Mouse (Mus musculus): Measurements from ENCODE around the gene Anxa3. TPM values are rescaled to one million over a fixed set of nuclear protein-coding genes. Genes with fewer than 3 reads are reported as not detected.

The Anxa3 gene
- 26.5 and 28.9 TPM in 2 replicates for polyA plus RNA-seq (2016; fragmentation: Nextera tagmentation; extraction: Ambion mirVana)

DNA sequence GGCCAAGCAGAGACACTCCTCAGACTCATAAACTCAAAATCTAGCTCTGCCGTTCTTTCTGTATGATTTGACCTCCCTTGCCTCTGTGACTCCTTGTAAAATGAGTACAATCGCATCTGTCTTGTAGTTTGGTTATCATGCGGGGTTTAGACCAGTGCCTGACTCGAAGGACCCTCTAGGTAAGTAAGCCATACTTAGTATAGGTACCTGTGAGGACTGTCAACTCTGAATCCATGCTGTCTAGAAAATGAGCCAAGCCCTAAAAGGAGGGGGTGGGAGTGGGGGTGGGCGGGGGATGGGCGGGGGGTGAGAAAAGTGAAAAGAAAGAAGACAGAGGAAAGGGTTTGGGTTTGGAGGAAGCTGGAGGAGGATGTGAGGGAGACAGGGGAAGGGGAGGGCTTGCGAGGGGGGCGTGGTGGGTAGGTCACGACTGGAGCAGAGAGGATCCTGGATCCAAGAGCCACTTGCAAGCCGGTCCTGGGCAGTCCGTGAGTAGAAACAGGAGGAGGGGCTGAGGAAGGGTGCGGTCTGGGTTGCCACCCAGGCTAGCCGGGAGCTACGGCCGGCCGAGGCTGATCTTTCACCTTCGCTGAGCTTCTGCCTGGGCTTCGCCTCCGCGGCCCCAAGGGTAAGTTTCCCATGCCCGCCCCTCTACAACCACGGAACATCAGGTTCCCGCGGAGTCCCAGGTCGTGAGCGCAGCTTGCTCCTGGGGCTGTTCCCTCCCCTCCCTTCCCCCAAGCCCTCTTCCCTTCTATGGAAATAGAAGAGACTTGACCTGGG, at the start of gene Anxa3:
Gene Anxa3, plus strand, starts transcription at position 404 of the 783 bp plus-strand sequence.
- Histone ChIP-seq H3K4me1 (peaks cover 17% of the 10 kb centered on the region), H3K27ac (replicated peaks) (peak within 1 kb of the TSS; percentile 78), H3K36me3 (replicated peaks) (no peaks in the 10 kb centered on the region), H3K27me3 (replicated peaks; ENCODE audit: low read depth, poor library complexity, severe bottlenecking) (peaks cover 25% of the 10 kb centered on the region), H3K4me3 (peak within 1 kb of the TSS; percentile 62), H3K9me3 (no peaks in the 10 kb centered on the region)
- WGBS: 10% methylated on average over 26 of the region's 26 CpGs
- peak; percentile 58 for DNase-seq (ENCODE audit: low spot score)

GRCm38 (mm10) chr5:96747195-96747984, 45.7 kb upstream of the Anxa3 start:
- H3K4me1 ChIP-seq: no peaks in the 10 kb centered on the region
- no peaks in the 10 kb centered on the region for H3K9me3 ChIP-seq
- no peak for DNase-seq (ENCODE audit: low spot score)
- H3K36me3 ChIP-seq (replicated peaks): peaks cover 8% of the 10 kb centered on the region; the same call in 1 of the 2 replicates
- H3K27ac ChIP-seq (replicated peaks): no peak overlapping the region
- H3K4me3 ChIP-seq: no peak overlapping the region
- H3K27me3 ChIP-seq (replicated peaks; ENCODE audit: low read depth, poor library complexity, severe bottlenecking): no peaks in the 10 kb centered on the region
- WGBS: 87% methylated on average over 8 of the region's 8 CpGs

DNA sequence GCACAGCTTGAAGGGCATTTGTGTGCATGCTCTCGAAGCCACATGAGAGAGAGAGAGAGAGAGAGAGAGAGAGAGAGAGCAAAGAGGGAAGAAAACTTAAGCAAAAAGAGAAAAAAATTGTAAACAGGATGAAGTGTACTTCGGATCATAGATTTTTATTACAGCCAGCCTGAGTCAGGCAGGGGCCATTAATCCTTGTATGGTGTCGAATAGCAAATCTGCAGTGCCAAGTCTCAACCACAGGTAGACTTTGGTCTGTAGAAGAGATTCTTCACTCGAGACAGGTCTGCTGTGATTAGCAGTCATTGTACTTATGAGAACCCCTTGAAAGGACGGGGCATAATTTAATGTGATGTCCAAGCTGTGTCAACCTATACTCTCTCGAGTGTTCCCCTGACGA, 35.5 kb upstream of the Anxa3 start:
- Histone ChIP-seq H3K27me3 (replicated peaks; ENCODE audit: low read depth, poor library complexity, severe bottlenecking) (no peaks in the 10 kb centered on the region), H3K4me1 (no peaks in the 10 kb centered on the region), H3K9me3 (no peaks in the 10 kb centered on the region), H3K4me3 (no peak overlapping the region), H3K27ac (replicated peaks) (no peak overlapping the region), H3K36me3 (replicated peaks) (peaks cover 7% of the 10 kb centered on the region; the same call in 1 of the 2 replicates)
- WGBS: 89% methylated on average over 7 of the region's 7 CpGs
- no peak for DNase-seq (ENCODE audit: low spot score)

DNA sequence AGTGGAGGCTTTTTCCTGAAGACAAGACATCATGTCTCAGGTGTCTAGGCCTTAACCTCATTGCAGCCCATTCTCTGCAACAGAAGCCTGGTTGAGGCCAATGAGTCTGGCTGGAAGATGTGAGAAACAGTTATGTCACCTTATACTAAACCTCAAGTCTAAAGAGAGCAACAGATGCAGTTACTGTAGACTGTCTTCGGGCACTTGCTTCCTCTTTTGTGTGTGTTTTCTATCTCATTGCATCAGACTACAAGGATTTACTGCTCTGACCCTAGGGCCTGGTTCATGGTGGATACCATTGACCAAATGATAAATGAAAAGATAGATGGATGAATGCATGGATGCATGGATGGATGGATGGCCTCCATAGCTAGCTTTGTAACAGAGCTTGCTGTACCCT, 31.1 kb upstream of the Anxa3 start:
- WGBS: 86% methylated on average over 1 of the region's 1 CpGs
- no peak for DNase-seq (ENCODE audit: low spot score)

DNA sequence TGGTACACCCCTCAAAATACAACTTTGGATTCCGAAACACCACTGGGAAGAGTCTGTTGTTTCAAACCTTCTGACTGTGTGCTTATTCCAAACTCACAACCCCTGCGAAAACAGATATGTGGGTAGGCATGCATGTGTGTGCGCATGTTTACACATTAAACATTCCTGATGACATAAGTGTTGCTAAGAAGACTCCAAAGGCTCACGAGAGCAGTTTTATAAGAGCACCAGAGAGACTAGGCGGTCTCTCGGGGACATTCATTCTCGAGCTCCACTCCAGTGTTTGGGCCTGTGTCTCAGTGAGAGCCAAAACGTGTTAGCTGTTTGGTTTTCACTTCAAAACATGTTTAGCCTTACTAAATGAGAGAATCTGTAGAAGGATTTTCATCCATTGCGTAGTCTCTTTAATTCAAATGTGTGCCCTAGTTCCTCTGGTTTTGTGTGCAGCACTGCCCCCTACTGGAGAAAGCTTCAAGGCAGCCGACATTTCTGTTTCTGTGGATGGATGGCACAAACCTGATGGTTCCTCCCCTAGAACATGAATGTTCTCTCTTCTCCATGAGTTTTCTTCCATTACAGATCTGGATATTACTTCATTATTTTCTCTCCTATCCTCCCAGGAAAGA, 24.2 kb upstream of the Anxa3 start:
- whole genome bisulfite sequencing: 70% methylated on average over 10 of the region's 10 CpGs
- DNase-seq (ENCODE audit: low spot score): peak; percentile 74
- Histone ChIP-seq H3K36me3 (replicated peaks) (no peaks in the 10 kb centered on the region; the same call in 1 of the 2 replicates), H3K4me1 (peaks cover 8% of the 10 kb centered on the region), H3K4me3 (no peak overlapping the region), H3K27me3 (replicated peaks; ENCODE audit: low read depth, poor library complexity, severe bottlenecking) (no peaks in the 10 kb centered on the region), H3K27ac (replicated peaks) (no peak overlapping the region), H3K9me3 (no peaks in the 10 kb centered on the region)

More for the DNA sequence above, 31.1 kb upstream of the Anxa3 start:
- no peaks in the 10 kb centered on the region for H3K27me3 ChIP-seq (replicated peaks; ENCODE audit: low read depth, poor library complexity, severe bottlenecking)
- H3K4me1 ChIP-seq: peaks cover 9% of the 10 kb centered on the region
- H3K36me3 ChIP-seq (replicated peaks): peaks cover 7% of the 10 kb centered on the region; the same call in 1 of the 2 replicates
- H3K27ac ChIP-seq (replicated peaks): no peak overlapping the region
- H3K9me3 ChIP-seq: no peaks in the 10 kb centered on the region
- H3K4me3 ChIP-seq: no peak overlapping the region

- no peak overlapping the region for H3K27ac ChIP-seq (replicated peaks)
- H3K9me3 ChIP-seq: no peaks in the 10 kb centered on the region
- H3K4me3 ChIP-seq: no peak overlapping the region
- no peaks in the 10 kb centered on the region for H3K4me1 ChIP-seq
- WGBS: 85% methylated on average over 14 of the region's 14 CpGs
- H3K27me3 ChIP-seq (replicated peaks; ENCODE audit: low read depth, poor library complexity, severe bottlenecking): no peaks in the 10 kb centered on the region
- DNase-seq (ENCODE audit: low spot score): no peak
- H3K36me3 ChIP-seq (replicated peaks): no peaks in the 10 kb centered on the region
Observed at GRCm38 (mm10) chr5:96783506-96784288, 9.4 kb upstream of the Anxa3 start.

GRCm38 (mm10) chr5:96785096-96785495, 8.0 kb upstream of the Anxa3 start:
- no peak overlapping the region for H3K27ac ChIP-seq (replicated peaks)
- H3K4me3 ChIP-seq: no peak overlapping the region
- H3K36me3 ChIP-seq (replicated peaks): no peaks in the 10 kb centered on the region
- no peak for DNase-seq (ENCODE audit: low spot score)
- WGBS: 93% methylated on average over 5 of the region's 5 CpGs
- no peaks in the 10 kb centered on the region for H3K4me1 ChIP-seq
- H3K27me3 ChIP-seq (replicated peaks; ENCODE audit: low read depth, poor library complexity, severe bottlenecking): no peaks in the 10 kb centered on the region
- H3K9me3 ChIP-seq: no peaks in the 10 kb centered on the region

DNA sequence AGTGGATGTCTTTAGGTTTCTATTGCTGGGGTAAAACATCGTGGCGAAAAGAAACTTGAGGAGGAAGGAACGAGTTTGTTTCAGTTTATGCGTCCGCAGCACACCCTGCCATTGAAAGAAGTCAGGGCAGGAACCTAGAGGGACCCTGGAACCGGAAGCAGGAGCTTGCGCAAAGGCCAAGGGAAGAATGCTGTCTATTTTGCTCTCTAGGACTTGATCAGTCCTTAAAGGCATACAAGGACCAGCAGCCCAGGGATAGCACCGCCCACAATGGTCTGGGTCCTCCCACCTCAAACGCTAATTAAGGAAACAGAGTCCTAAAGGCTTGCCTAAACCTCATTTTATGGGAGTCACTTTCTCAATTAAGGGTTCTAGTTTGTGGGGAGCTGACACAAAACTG, 717 bp upstream of the Anxa3 start:
- Histone ChIP-seq H3K36me3 (replicated peaks) (no peaks in the 10 kb centered on the region), H3K27ac (replicated peaks) (no peak overlapping the region), H3K27me3 (replicated peaks; ENCODE audit: low read depth, poor library complexity, severe bottlenecking) (peaks cover 25% of the 10 kb centered on the region), H3K4me3 (no peak overlapping the region), H3K4me1 (peaks cover 17% of the 10 kb centered on the region), H3K9me3 (no peaks in the 10 kb centered on the region)
- DNase-seq (ENCODE audit: low spot score): no peak
- 63% methylated on average over 9 of the region's 9 CpGs for WGBS

DNA sequence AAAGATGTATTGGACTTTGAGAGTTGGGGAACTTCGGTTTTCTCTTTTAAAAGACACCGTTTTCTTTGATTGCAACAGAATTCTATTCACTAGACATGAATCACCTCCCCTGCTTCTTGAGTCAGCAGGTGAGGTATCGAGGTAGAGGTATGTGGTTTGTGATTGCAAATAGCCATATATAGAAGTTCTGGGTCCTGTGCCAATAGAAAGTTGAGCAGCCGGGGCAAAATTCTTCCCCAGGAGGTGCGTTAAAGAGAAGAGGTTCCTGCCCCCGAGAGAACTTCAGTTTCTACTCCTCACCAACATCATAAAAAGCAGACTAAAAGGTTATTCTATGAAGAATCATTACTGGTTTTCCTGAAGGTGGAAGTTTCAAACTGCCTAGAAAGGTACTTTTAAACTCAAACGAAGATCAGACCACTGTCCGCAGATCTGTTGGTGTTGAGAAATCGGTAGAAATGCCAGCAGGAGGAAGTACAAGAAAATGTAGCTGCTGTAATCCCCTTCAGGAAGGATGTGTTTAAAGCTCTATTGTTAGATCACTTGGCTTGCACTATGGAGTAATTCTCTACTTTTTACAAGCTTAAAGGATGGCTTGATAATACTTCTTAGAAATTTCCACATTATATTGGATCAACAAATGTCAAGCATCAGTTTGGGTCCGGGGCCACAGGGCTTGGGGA, 955 bp downstream of the Anxa3 start:
- WGBS: 58% methylated on average over 10 of the region's 10 CpGs
- Histone ChIP-seq H3K27ac (replicated peaks) (no peak overlapping the region), H3K9me3 (no peaks in the 10 kb centered on the region), H3K4me1 (peaks cover 17% of the 10 kb centered on the region), H3K27me3 (replicated peaks; ENCODE audit: low read depth, poor library complexity, severe bottlenecking) (peaks cover 25% of the 10 kb centered on the region), H3K4me3 (peak overlapping the region; percentile 62), H3K36me3 (replicated peaks) (no peaks in the 10 kb centered on the region)
- DNase-seq (ENCODE audit: low spot score): no peak

DNA sequence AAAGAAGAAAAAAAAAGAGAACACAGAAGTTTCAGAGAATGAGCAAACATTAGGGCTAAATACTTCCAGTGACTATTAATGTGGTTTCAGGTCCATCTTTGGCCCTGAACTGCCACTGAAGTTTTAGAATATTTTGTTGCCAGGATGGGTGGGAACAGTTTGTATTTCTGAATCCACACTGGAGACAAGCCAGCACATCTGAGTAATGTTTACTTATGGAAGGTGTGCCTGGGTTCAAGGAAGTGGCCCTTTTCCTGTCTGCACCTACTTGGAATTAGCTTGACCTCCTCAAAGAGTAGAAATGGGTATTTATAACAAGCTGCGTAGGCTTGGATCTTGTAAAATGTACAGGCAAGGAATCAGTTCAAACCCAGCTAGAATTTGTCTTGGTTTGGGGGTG, 2.6 kb downstream of the Anxa3 start:
- Histone ChIP-seq H3K36me3 (replicated peaks) (no peaks in the 10 kb centered on the region), H3K27me3 (replicated peaks; ENCODE audit: low read depth, poor library complexity, severe bottlenecking) (peaks cover 25% of the 10 kb centered on the region), H3K9me3 (no peaks in the 10 kb centered on the region), H3K4me3 (no peak overlapping the region), H3K27ac (replicated peaks) (no peak overlapping the region), H3K4me1 (peaks cover 17% of the 10 kb centered on the region)
- WGBS: 86% methylated on average over 1 of the region's 1 CpGs
- no peak for DNase-seq (ENCODE audit: low spot score)

DNA sequence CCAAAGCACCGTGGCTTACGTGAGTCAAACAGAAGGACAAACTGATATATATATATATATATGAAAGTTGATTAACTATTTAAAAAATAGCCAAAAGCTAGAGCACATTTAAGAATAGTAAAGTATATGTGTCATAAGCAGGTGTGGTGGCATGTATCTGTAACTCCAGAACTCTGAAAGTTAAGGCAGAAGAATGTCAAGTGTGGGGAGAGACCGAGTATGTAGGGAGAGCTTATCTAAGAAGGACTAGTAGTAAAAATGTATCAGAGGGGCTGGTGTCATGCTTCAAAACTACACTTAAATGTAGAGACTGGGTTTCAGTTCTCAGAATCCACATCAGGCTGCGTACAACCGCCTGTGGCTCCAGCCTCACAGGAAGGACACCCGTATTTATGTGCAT, 4.3 kb downstream of the Anxa3 start:
- no peak for DNase-seq (ENCODE audit: low spot score)
- no peaks in the 10 kb centered on the region for H3K36me3 ChIP-seq (replicated peaks)
- H3K27me3 ChIP-seq (replicated peaks; ENCODE audit: low read depth, poor library complexity, severe bottlenecking): peaks cover 21% of the 10 kb centered on the region
- no peaks in the 10 kb centered on the region for H3K9me3 ChIP-seq
- H3K4me1 ChIP-seq: peaks cover 29% of the 10 kb centered on the region
- 93% methylated on average over 6 of the region's 6 CpGs for WGBS
- no peak overlapping the region for H3K27ac ChIP-seq (replicated peaks)
- H3K4me3 ChIP-seq: no peak overlapping the region

All from embryonic facial prominence, embryonic 10.5 days (tissue).